Mouse (Mus musculus) urinary bladder, postnatal 36 days (tissue): ENCODE results near the gene Rad51b.

Experiments
- DNase-seq, 2 experiments: peaks; one replicate each; pipeline ENCODE4 v3.0.0; 2022; ENCODE audit warnings: low spot score in 2 of 2, mixed read lengths in 1 of 2

Rad51b gene

GRCm38 (mm10) chr12:79687683-79688386 lies 390.8 kb downstream of the Rad51b start:
- no peak for DNase-seq

GRCm38 (mm10) chr12:79689299-79689698 lies 392.2 kb downstream of the Rad51b start:
- DNase-seq, result no peak

GRCm38 (mm10) chr12:79691929-79692862 lies 395.1 kb downstream of the Rad51b start:
- DNase-seq, result no peak

GRCm38 (mm10) chr12:79695832-79696434 lies 398.9 kb downstream of the Rad51b start:
- no peak for DNase-seq

- DNase-seq, result no peak
Observed at GRCm38 (mm10) chr12:79703555-79703954, 406.5 kb downstream of the Rad51b start.

GRCm38 (mm10) chr12:79705501-79706266 lies 408.6 kb downstream of the Rad51b start:
- no peak for DNase-seq

- no peak for DNase-seq
Observed at GRCm38 (mm10) chr12:79707565-79708422, 410.7 kb downstream of the Rad51b start.

GRCm38 (mm10) chr12:79708423-79708733 lies 411.3 kb downstream of the Rad51b start:
- DNase-seq, result peak; percentile 20 to 50

- DNase-seq, result no peak
Observed at GRCm38 (mm10) chr12:79713286-79713685, 416.2 kb downstream of the Rad51b start.

GRCm38 (mm10) chr12:79714484-79714883 lies 417.4 kb downstream of the Rad51b start:
- no peak for DNase-seq

- peak in 1 of 2 experiments; percentile 54 for DNase-seq
Observed at GRCm38 (mm10) chr12:79715506-79716345, 418.6 kb downstream of the Rad51b start.

- no peak for DNase-seq
Observed at GRCm38 (mm10) chr12:79719091-79719846, 422.2 kb downstream of the Rad51b start.

GRCm38 (mm10) chr12:79719847-79720201 lies 422.7 kb downstream of the Rad51b start:
- no peak for DNase-seq

- no peak for DNase-seq
Observed at GRCm38 (mm10) chr12:79724875-79725274, 427.8 kb downstream of the Rad51b start.

GRCm38 (mm10) chr12:79725711-79726110 lies 428.6 kb downstream of the Rad51b start:
- no peak for DNase-seq

GRCm38 (mm10) chr12:79726116-79726515 lies 429.0 kb downstream of the Rad51b start:
- DNase-seq, result no peak

GRCm38 (mm10) chr12:79726959-79727358 lies 429.9 kb downstream of the Rad51b start:
- DNase-seq, result no peak

- no peak for DNase-seq
Observed at GRCm38 (mm10) chr12:79729926-79730506, 432.9 kb downstream of the Rad51b start.

- no peak for DNase-seq
Observed at GRCm38 (mm10) chr12:79731905-79732304, 434.8 kb downstream of the Rad51b start.
